Mouse (Mus musculus) intestine, postnatal 0 days (tissue): ENCODE measurements around the gene Dnah7a. TPM values are rescaled to one million over a fixed set of nuclear protein-coding genes. Genes with fewer than 3 reads are reported as not detected.
"Not testable (repeated sequence)": the region's sequence is repeated elsewhere in the genome, so short reads cannot be mapped to it uniquely, and the experiment has no call there.

Experiments used
- ATAC-seq: fragments of 200-750 bp; cut with Nextera tagmentation; 2 replicates; pipeline ENCODE4 v1.8.0; 2017; ENCODE audit warnings: mild to moderate bottlenecking, moderate TSS enrichment, moderate library complexity
- H3K27ac ChIP-seq: fragments of 300-500 bp; sonication (generic); 2 replicates; pipeline ENCODE4 v1.5.1; 2014; ENCODE audit warnings: mild to moderate bottlenecking, low read depth, low read length, moderate library complexity
- H3K27me3 ChIP-seq: fragments of 300-500 bp; sonication (generic); replicated peaks from 2 replicates; pipeline ENCODE4 v1.6.1; 2014; ENCODE audit warnings: low read length, mixed read lengths; ENCODE audit not compliant: control insufficient read depth, insufficient read depth
- H3K36me3 ChIP-seq: fragments of 300-500 bp; sonication (generic); 2 replicates; pipeline ENCODE4 v1.6.1; 2014; ENCODE audit warnings: mild to moderate bottlenecking, moderate library complexity; ENCODE audit not compliant: control insufficient read depth, insufficient read depth
- H3K4me1 ChIP-seq: fragments of 300-500 bp; sonication (generic); replicated peaks from 2 replicates; pipeline ENCODE4 v1.6.1; 2014; ENCODE audit warnings: antibody characterized with exemption, low read length, mixed read lengths; ENCODE audit not compliant: control insufficient read depth, insufficient read depth
- H3K4me2 ChIP-seq: fragments of 300-500 bp; sonication (generic); replicated peaks from 2 replicates; pipeline ENCODE4 v1.6.1; 2014; ENCODE audit warnings: low read depth, mild to moderate bottlenecking, moderate library complexity
- H3K4me3 ChIP-seq: fragments of 300-500 bp; sonication (generic); 2 replicates; pipeline ENCODE4 v1.5.1; 2014; ENCODE audit warnings: low read depth, low read length
- H3K9ac ChIP-seq: fragments of 300-500 bp; sonication (generic); 2 replicates; pipeline ENCODE4 v1.6.1; 2014; ENCODE audit warnings: mild to moderate bottlenecking, low read depth, low read length
- H3K9me3 ChIP-seq: fragments of 300-500 bp; sonication (generic); 2 replicates; pipeline ENCODE4 v1.6.1; 2016; ENCODE audit warnings: mixed run types; ENCODE audit not compliant: control insufficient read depth
- CTCF ChIP-seq: sonication (generic); IDR thresholded peaks from 2 replicates; pipeline ENCODE4 v1.5.1; 2016; ENCODE audit warnings: low read depth, mild to moderate bottlenecking, control low read depth, antibody characterized with exemption, moderate library complexity
- WGBS: fragments of 180-500 bp; shearing (Covaris S2); extraction: QIAGEN DNeasy Blood & Tissue Kit; methylation state at CpG from one replicate; pipeline ENCODE4 v1.1.7; 2014; 5-methylcytosine and 5-hydroxymethylcytosine counted together
- polyA plus RNA-seq: library from polyadenylated mRNA; unstranded; fragments of >200 nt; fragmentation: Nextera tagmentation; extraction: Ambion mirVana; gene quantifications from 2 replicates; pipeline ENCODE4 v1.2.1, GENCODE M21; 2015

Dnah7a gene
- polyA plus RNA-seq, 1 experiment from 2014 or later = 0.14 TPM

- no peaks in the 10 kb centered on the region for H3K36me3 ChIP-seq
- H3K27ac ChIP-seq = no peak overlapping the region
- no peaks in the 10 kb centered on the region for H3K4me1 ChIP-seq
- H3K4me2 ChIP-seq = no peak overlapping the region
- no peak for TF ChIP-seq CTCF
- 99% methylated on average over 2 of the region's 2 CpGs for WGBS
- no peaks in the 10 kb centered on the region for H3K9me3 ChIP-seq
- H3K4me3 ChIP-seq = no peak overlapping the region
- ATAC-seq = no peak
- H3K27me3 ChIP-seq = no peaks in the 10 kb centered on the region
- no peak overlapping the region for H3K9ac ChIP-seq
Measured at GRCm38 (mm10) chr1:53726883-53727282, 20.3 kb upstream of the Dnah7a start.

GRCm38 (mm10) chr1:53721353-53721752, 14.8 kb upstream of the Dnah7a start:
- Histone ChIP-seq H3K27ac (no peak overlapping the region), H3K4me3 (no peak overlapping the region), H3K9ac (no peak overlapping the region), H3K9me3 (no peaks in the 10 kb centered on the region), H3K36me3 (no peaks in the 10 kb centered on the region), H3K4me2 (no peak overlapping the region), H3K4me1 (0 out of 2 replicates have a peak, but pooled peaks cover 3% of the 10 kb centered on the region), H3K27me3 (no peaks in the 10 kb centered on the region)
- TF ChIP-seq CTCF = no peak
- ATAC-seq = peak; percentile 68

GRCm38 (mm10) chr1:53720601-53721351, 14.2 kb upstream of the Dnah7a start:
- ATAC-seq = peak; percentile 64
- H3K4me3 ChIP-seq = no peak overlapping the region
- 0 out of 2 replicates have a peak, but pooled peaks cover 4% of the 10 kb centered on the region for H3K4me1 ChIP-seq
- no peaks in the 10 kb centered on the region for H3K9me3 ChIP-seq
- H3K4me2 ChIP-seq = no peak overlapping the region
- H3K27me3 ChIP-seq = no peaks in the 10 kb centered on the region
- no peaks in the 10 kb centered on the region for H3K36me3 ChIP-seq
- no peak overlapping the region for H3K9ac ChIP-seq
- WGBS = 39% methylated on average over 5 of the region's 5 CpGs
- H3K27ac ChIP-seq = no peak overlapping the region
- no peak for TF ChIP-seq CTCF

- H3K4me3 ChIP-seq = no peak overlapping the region
- 0 out of 2 replicates have a peak, but pooled peaks cover 4% of the 10 kb centered on the region for H3K4me1 ChIP-seq
- TF ChIP-seq CTCF = no peak
- H3K27ac ChIP-seq = no peak overlapping the region
- H3K27me3 ChIP-seq = no peaks in the 10 kb centered on the region
- no peak overlapping the region for H3K9ac ChIP-seq
- peak; percentile 97 for ATAC-seq
- H3K9me3 ChIP-seq = no peaks in the 10 kb centered on the region
- no peaks in the 10 kb centered on the region for H3K36me3 ChIP-seq
- WGBS = 36% methylated on average over 1 of the region's 1 CpGs
- H3K4me2 ChIP-seq = no peak overlapping the region
Measured at GRCm38 (mm10) chr1:53715966-53716515, 9.5 kb upstream of the Dnah7a start.

- no peaks in the 10 kb centered on the region for H3K36me3 ChIP-seq
- ATAC-seq = 0 out of 2 replicates have a peak, but pooled peaks have one; percentile 42
- WGBS = 4% methylated on average over 4 of the region's 4 CpGs
Measured at GRCm38 (mm10) chr1:53715446-53715845, 8.9 kb upstream of the Dnah7a start.

GRCm38 (mm10) chr1:53713383-53713782, 6.8 kb upstream of the Dnah7a start:
- not testable (repeated sequence) for H3K9ac ChIP-seq, H3K4me2 ChIP-seq, H3K9me3 ChIP-seq, H3K4me3 ChIP-seq, H3K27me3 ChIP-seq, H3K36me3 ChIP-seq, H3K27ac ChIP-seq, ATAC-seq, H3K4me1 ChIP-seq
- 66% methylated on average over 2 of the region's 3 CpGs for WGBS

More at GRCm38 (mm10) chr1:53715446-53715845, 8.9 kb upstream of the Dnah7a start:
- H3K27ac ChIP-seq = no peak overlapping the region
- 0 out of 2 replicates have a peak, but pooled peaks cover 4% of the 10 kb centered on the region for H3K4me1 ChIP-seq
- peak; percentile 83 for TF ChIP-seq CTCF
- no peak overlapping the region for H3K9ac ChIP-seq
- H3K4me2 ChIP-seq = no peak overlapping the region
- no peaks in the 10 kb centered on the region for H3K27me3 ChIP-seq
- no peak overlapping the region for H3K4me3 ChIP-seq
- no peaks in the 10 kb centered on the region for H3K9me3 ChIP-seq
